Mouse (Mus musculus): ENCODE measurements around the gene Zbtb16.

DNA sequence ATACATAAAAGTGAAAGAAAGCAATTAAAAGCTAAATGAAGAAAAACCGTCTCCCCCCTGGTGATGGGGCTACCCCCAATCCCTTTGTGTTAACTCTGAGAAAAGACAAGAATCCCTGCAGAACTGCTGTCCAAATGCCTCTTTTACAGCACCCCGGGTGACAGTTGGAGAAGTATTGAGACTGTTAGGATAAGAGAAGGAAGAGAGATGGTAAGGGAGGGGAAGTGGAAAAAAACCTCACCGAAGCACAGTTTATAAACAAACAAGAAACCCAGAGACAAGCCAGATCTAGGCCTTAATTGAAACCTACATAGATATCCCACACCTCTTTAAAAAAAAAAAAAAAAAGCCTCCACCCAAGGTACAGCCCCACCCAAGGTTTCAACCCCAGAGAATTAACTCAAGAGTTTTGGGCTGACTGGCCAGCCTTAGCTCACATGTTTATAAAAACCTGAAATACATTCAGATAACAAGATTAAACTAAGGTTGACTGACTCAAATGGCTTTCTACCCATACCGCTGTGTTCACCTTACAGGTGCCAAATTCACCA, 42.3 kb downstream of the Zbtb16 start:
- TF ChIP-seq CTCF (IDR thresholded peaks at IDR 0.05; ENCODE audit: extremely low read depth, insufficient read length, insufficient replicate concordance, low read depth, low read length) (no peak), POLR2A (IDR thresholded peaks at IDR 0.05; ENCODE audit: low read depth, low read length) (no peak)
